Mouse (Mus musculus) liver, embryonic 16.5 days (tissue): ENCODE results near the gene 9430038I01Rik. TPM values are rescaled to one million over a fixed set of nuclear protein-coding genes. Genes with fewer than 3 reads are reported as not detected.

Experiments used
- ATAC-seq: fragments of 200-750 bp; cut with Nextera tagmentation; 2 replicates; pipeline ENCODE4 v1.8.0; 2017; ENCODE audit warnings: low read depth, mild to moderate bottlenecking, moderate number of reproducible peaks, moderate library complexity
- H3K27ac ChIP-seq: fragments of 300-500 bp; sonication (generic); 2 replicates; pipeline ENCODE4 v1.5.1; 2014; ENCODE audit warnings: mild to moderate bottlenecking, low read length
- H3K27me3 ChIP-seq: fragments of 300-500 bp; sonication (generic); 2 replicates; pipeline ENCODE4 v1.6.1; 2014; ENCODE audit warnings: low read depth, low read length, mixed read lengths; ENCODE audit not compliant: control insufficient read depth, insufficient read depth
- H3K36me3 ChIP-seq: fragments of 300-500 bp; sonication (generic); 2 replicates; pipeline ENCODE4 v1.6.1; 2014; ENCODE audit warnings: mild to moderate bottlenecking; ENCODE audit not compliant: control insufficient read depth, insufficient read depth
- H3K4me1 ChIP-seq: fragments of 300-500 bp; sonication (generic); 2 replicates; pipeline ENCODE4 v1.6.1; 2014; ENCODE audit warnings: low read depth, low read length, mixed read lengths; ENCODE audit not compliant: control insufficient read depth
- H3K4me2 ChIP-seq: fragments of 300-500 bp; sonication (generic); 2 replicates; pipeline ENCODE4 v1.6.1; 2014; ENCODE audit warnings: low read depth, low read length, mixed read lengths
- H3K4me3 ChIP-seq: fragments of 300-500 bp; sonication (generic); 2 replicates; pipeline ENCODE4 v1.5.1; 2014; ENCODE audit warnings: low read depth, mild to moderate bottlenecking, low read length
- H3K9ac ChIP-seq: fragments of 300-500 bp; sonication (generic); 2 replicates; pipeline ENCODE4 v1.6.1; 2014; ENCODE audit warnings: low read depth, low read length
- H3K9me3 ChIP-seq: fragments of 300-500 bp; sonication (generic); replicated peaks from 2 replicates; pipeline ENCODE4 v1.6.1; 2016; ENCODE audit warnings: low read length; ENCODE audit not compliant: control insufficient read depth
- WGBS: fragments of 180-500 bp; shearing (Covaris S2); extraction: QIAGEN DNeasy Blood & Tissue Kit; methylation state at CpG from one replicate; pipeline ENCODE4 v1.1.7; 2014; ENCODE audit not compliant: insufficient replicate concordance; 5-methylcytosine and 5-hydroxymethylcytosine counted together
- polyA plus RNA-seq: library from polyadenylated mRNA; unstranded; fragments of >200 nt; fragmentation: Nextera tagmentation; extraction: Ambion mirVana; gene quantifications from 2 replicates; pipeline ENCODE4 v1.2.1, GENCODE M21; 2015

Gene 9430038I01Rik
- polyA plus RNA-seq, 1 experiment from 2014 or later: 5.8 TPM

DNA sequence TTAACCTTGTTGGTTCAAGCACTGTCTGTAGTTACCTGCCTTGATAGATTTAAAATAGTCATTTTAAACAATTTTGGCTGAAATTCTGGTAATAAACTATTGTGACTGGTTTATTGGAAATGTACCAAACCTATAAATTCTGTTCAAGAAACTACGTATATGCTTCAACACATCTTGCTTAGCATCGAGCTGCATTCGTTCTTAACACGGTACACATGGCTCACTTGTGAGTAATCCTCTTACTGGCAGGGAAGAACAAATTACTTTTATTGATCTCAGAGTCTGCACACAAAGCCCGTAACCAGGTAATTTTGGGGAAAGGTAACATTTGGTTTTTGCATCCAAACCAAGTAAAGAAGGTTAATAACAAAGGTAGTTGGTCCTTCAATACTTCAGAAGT is 22.7 kb downstream of the 9430038I01Rik start:
- 75% methylated on average over 5 of the region's 5 CpGs for WGBS
- H3K27ac ChIP-seq: no peak overlapping the region
- H3K36me3 ChIP-seq: no peaks in the 10 kb centered on the region
- no peak overlapping the region for H3K9ac ChIP-seq
- H3K4me1 ChIP-seq: no peaks in the 10 kb centered on the region
- H3K4me3 ChIP-seq: no peak overlapping the region
- no peaks in the 10 kb centered on the region for H3K27me3 ChIP-seq
- ATAC-seq: no peak
- H3K4me2 ChIP-seq: no peak overlapping the region
- no peaks in the 10 kb centered on the region for H3K9me3 ChIP-seq

DNA sequence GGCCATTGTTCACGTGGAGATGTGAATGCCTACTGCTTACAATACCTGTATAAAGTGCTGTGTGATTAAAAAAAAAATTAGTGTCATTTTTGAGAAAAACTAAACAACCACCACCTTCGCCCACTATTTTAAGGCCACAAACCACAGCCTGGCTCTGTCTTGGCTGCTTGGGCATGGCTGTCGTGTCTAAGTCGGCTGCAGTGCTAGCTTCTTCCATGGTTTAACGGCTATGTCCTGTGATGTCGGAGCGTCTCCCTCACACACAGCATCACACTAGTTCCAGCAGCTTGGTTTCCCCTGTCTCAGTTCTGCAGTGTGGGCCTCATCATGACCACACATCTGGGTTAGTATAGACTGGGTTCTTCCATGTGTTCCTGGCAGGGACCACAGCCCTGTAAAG is 35.6 kb downstream of the 9430038I01Rik start:
- no peak overlapping the region for H3K27ac ChIP-seq

DNA sequence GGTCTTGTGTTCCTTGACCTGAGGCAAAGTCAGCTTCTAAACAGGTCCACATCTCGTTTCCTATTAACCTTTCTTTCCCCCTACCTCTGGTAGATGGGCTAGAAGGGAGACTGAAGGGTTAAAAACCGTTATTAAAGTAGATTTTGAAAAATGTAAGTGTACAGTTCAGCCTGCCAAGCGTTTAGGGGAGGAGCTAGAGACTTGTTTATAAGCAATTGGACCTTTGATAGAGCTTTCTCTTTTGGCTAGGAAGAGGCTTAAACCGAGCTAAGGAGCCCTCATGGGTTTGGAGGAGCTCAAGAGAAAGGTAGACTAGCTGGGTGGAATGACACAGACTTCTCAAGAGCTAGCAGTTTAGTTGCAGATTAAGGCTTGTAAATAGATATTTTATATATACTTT is 38.8 kb downstream of the 9430038I01Rik start:
- Histone ChIP-seq H3K9me3 (no peaks in the 10 kb centered on the region), H3K9ac (no peak overlapping the region), H3K27me3 (no peaks in the 10 kb centered on the region), H3K4me1 (no peaks in the 10 kb centered on the region), H3K4me2 (no peak overlapping the region), H3K36me3 (no peaks in the 10 kb centered on the region), H3K4me3 (no peak overlapping the region), H3K27ac (no peak overlapping the region)
- WGBS: 33% methylated on average over 4 of the region's 4 CpGs
- no peak for ATAC-seq

More for the DNA sequence above, 35.6 kb downstream of the 9430038I01Rik start:
- Histone ChIP-seq H3K9me3 (no peaks in the 10 kb centered on the region), H3K4me1 (no peaks in the 10 kb centered on the region), H3K36me3 (no peaks in the 10 kb centered on the region), H3K4me2 (no peak overlapping the region), H3K4me3 (no peak overlapping the region), H3K27me3 (no peaks in the 10 kb centered on the region), H3K9ac (no peak overlapping the region)
- WGBS: 73% methylated on average over 7 of the region's 7 CpGs
- ATAC-seq: no peak

DNA sequence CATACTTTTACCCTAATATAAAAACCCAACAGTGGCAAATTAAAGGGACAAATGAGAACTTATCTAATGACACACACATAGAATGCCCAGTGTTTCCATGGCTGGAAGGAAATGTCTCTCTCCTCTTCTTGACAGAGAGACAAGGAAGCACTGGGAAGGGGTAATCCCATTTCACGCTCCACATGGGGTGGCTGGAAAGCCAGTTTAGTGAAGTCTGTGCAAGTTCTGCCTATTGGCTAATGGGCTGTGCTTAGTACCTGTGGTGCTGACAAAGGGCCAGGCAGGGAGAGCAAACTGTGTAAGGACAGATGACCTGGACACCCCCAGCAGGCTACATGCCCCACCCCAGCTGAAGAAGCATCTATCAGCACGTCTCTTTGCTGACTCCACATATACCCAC is 40.4 kb downstream of the 9430038I01Rik start:
- no peaks in the 10 kb centered on the region for H3K36me3 ChIP-seq
- WGBS: 49% methylated on average over 2 of the region's 2 CpGs
- H3K4me3 ChIP-seq: no peak overlapping the region
- no peak overlapping the region for H3K27ac ChIP-seq
- H3K9ac ChIP-seq: no peak overlapping the region
- ATAC-seq: no peak
- H3K9me3 ChIP-seq: no peaks in the 10 kb centered on the region
- H3K27me3 ChIP-seq: no peaks in the 10 kb centered on the region
- H3K4me1 ChIP-seq: no peaks in the 10 kb centered on the region
- H3K4me2 ChIP-seq: no peak overlapping the region

DNA sequence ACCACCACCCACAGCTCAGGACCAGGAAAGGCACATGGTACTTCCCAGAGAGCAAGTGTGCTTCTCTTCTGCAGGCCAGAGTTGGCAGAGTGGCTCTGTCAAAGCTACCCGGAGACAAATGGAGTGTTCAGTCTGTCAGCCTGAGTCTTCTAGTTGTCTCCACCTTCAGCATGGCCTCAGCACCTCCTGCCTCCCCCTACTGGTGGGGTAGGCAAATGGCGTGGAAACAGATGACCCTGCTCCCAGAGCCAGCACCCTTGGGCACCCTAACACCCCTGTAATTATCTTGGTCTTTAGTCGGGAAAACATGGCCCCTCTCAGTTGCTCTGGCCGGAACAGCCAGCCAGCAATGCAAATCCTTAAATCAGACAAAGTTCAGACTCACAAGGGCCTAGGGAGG is 43.8 kb downstream of the 9430038I01Rik start:
- no peak overlapping the region for H3K4me2 ChIP-seq
- H3K36me3 ChIP-seq: no peaks in the 10 kb centered on the region
- no peaks in the 10 kb centered on the region for H3K4me1 ChIP-seq
- no peak for ATAC-seq
- H3K9me3 ChIP-seq: no peaks in the 10 kb centered on the region
- H3K4me3 ChIP-seq: no peak overlapping the region
- no peak overlapping the region for H3K27ac ChIP-seq
- H3K27me3 ChIP-seq: no peaks in the 10 kb centered on the region
- 58% methylated on average over 4 of the region's 4 CpGs for WGBS
- H3K9ac ChIP-seq: no peak overlapping the region

DNA sequence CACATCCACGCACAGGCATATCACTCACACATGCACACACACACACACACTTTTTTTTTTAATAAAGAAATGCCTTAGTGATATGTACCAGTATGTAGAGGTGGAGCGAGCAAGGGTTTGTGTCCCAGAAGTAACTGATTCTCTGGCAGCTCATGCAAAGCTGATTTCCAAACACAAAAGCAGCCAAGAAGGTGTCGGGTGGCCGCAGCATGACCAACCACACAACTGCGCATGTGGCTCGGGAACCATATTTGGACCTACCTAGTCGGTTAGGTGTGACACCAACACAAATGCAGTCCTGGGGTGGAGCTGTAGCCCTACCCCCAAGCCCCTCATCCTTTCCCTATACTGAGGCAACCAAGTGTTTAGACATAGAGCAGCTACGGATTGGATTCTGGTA is 45.5 kb downstream of the 9430038I01Rik start:
- Histone ChIP-seq H3K27me3 (no peaks in the 10 kb centered on the region), H3K9ac (no peak overlapping the region), H3K4me3 (no peak overlapping the region), H3K4me1 (no peaks in the 10 kb centered on the region), H3K4me2 (no peak overlapping the region), H3K36me3 (no peaks in the 10 kb centered on the region), H3K9me3 (no peaks in the 10 kb centered on the region), H3K27ac (no peak overlapping the region)
- WGBS: 82% methylated on average over 8 of the region's 8 CpGs
- no peak for ATAC-seq

DNA sequence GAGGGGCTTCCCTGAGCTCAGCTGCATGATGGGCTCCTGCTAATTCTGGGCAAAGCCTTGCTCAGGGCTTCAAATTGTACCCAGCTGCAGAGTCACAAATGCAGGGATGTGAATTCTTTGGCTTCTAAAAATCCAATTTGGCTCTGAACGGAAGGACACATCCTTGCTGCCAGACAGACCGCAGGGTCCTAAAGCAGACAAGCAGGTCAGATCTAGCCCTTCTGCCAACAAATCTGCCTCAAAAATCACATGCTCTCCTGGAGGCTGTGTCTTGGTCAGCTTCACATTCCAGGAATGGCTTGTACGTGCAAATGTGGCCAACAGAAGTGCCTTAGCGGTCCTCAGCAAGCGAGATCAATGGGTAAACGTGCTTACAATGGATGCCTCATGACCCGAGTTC is 46.0 kb downstream of the 9430038I01Rik start:
- H3K4me2 ChIP-seq: no peak overlapping the region
- H3K9me3 ChIP-seq: no peaks in the 10 kb centered on the region
- ATAC-seq: no peak
- H3K27me3 ChIP-seq: no peaks in the 10 kb centered on the region
- H3K27ac ChIP-seq: no peak overlapping the region
- H3K4me1 ChIP-seq: no peaks in the 10 kb centered on the region
- H3K4me3 ChIP-seq: no peak overlapping the region
- WGBS: 67% methylated on average over 7 of the region's 7 CpGs
- H3K9ac ChIP-seq: no peak overlapping the region
- H3K36me3 ChIP-seq: no peaks in the 10 kb centered on the region

DNA sequence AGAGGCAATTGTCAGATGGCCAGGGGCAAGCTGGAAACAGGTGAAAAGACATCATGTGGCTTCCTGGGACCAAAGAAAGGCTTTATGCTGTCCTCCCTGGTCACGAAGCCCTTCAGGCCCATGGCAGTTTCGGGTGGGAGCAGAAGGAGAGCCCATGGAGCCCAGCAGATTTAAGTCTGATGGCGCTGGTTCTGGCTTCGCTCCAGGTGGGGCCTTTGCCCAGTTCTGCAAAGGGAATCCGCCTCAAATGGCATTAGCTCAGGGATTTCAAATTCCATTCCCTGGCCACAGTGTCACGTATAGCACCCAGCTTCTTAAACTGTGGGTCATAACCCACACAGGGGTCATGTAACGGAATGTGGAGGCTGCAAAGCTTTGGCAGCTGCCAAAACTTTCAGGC is 63.7 kb downstream of the 9430038I01Rik start:
- 60% methylated on average over 7 of the region's 7 CpGs for WGBS

DNA sequence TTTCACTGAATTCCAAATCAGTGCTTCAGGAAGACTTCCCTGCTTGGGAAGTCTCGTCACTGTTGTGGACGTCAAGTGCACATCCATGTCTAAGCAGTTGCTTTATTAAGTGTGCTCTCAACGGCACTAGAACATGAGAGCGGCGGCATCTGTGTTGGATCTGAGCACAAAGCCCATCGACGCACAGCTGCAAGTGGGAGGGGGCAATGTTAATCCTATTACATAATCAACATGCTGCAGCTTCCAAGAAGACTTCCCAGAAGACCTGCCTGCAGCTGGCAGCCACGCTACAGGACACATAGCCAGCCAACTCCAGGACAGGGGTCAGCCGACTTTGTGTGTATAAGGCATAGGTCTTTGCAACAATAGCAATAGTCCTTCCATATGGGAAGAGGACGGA is 64.5 kb downstream of the 9430038I01Rik start:
- ATAC-seq: no peak
- Histone ChIP-seq H3K9me3 (no peaks in the 10 kb centered on the region), H3K9ac (no peak overlapping the region), H3K36me3 (no peaks in the 10 kb centered on the region), H3K4me3 (no peak overlapping the region), H3K27ac (no peak overlapping the region), H3K4me2 (no peak overlapping the region), H3K4me1 (no peaks in the 10 kb centered on the region), H3K27me3 (no peaks in the 10 kb centered on the region)
- 61% methylated on average over 10 of the region's 10 CpGs for WGBS

More for the DNA sequence above, 63.7 kb downstream of the 9430038I01Rik start:
- ATAC-seq: no peak
- Histone ChIP-seq H3K27me3 (no peaks in the 10 kb centered on the region), H3K9me3 (no peaks in the 10 kb centered on the region), H3K27ac (no peak overlapping the region), H3K36me3 (no peaks in the 10 kb centered on the region), H3K4me2 (no peak overlapping the region), H3K4me3 (no peak overlapping the region), H3K9ac (no peak overlapping the region), H3K4me1 (no peaks in the 10 kb centered on the region)

DNA sequence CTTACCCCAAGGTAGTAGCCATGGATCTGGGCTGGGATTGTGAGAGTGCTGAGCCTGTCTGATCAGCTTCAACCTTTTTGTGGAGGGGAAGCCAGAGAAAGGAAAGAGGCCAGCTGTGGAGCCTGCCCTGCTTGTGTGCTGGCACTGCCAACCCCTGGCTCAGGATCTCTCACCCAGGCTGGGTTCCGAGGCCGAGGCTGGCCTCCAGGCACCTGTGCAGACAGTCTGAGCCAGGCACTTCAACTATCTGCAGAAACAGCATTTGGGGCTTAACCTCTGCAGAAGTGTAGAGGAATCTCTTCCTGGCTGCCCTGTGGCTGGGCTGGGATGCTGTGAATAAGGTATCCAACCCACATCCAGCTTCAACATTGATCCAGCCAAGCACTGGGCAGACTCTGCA is 76.6 kb downstream of the 9430038I01Rik start:
- 43% methylated on average over 2 of the region's 2 CpGs for WGBS
- Histone ChIP-seq H3K4me1 (no peaks in the 10 kb centered on the region), H3K27ac (no peak overlapping the region), H3K36me3 (no peaks in the 10 kb centered on the region), H3K9ac (no peak overlapping the region), H3K9me3 (no peaks in the 10 kb centered on the region), H3K27me3 (no peaks in the 10 kb centered on the region; the same call in 1 of the 2 replicates), H3K4me3 (no peak overlapping the region), H3K4me2 (no peak overlapping the region)
- no peak for ATAC-seq
